Mouse (Mus musculus) lung, adult 18-20 months (tissue): ENCODE results near the gene Trcg1.

Source experiments
- DNase-seq, 2 experiments: peaks; one replicate each; pipeline ENCODE4 v3.0.0; 2022; ENCODE audit warnings: mixed read lengths in 2 of 2

The Trcg1 gene

GRCm38 (mm10) chr9:57262795-57263684 is 26.7 kb downstream of the Trcg1 start:
- DNase-seq: no peak

GRCm38 (mm10) chr9:57265125-57265524 is 28.8 kb downstream of the Trcg1 start:
- no peak for DNase-seq

- no peak for DNase-seq
Measured at GRCm38 (mm10) chr9:57267421-57267820, 31.1 kb downstream of the Trcg1 start.

- no peak for DNase-seq
Measured at GRCm38 (mm10) chr9:57268078-57268477, 31.7 kb downstream of the Trcg1 start.

GRCm38 (mm10) chr9:57268575-57268974 is 32.2 kb downstream of the Trcg1 start:
- no peak for DNase-seq

- DNase-seq: no peak
Measured at GRCm38 (mm10) chr9:57269384-57269783, 33.0 kb downstream of the Trcg1 start.

GRCm38 (mm10) chr9:57270399-57270798 is 34.0 kb downstream of the Trcg1 start:
- DNase-seq: no peak

- DNase-seq: no peak
Measured at GRCm38 (mm10) chr9:57271081-57271480, 34.7 kb downstream of the Trcg1 start.

GRCm38 (mm10) chr9:57271837-57272562 is 35.6 kb downstream of the Trcg1 start:
- no peak for DNase-seq

- no peak for DNase-seq
Measured at GRCm38 (mm10) chr9:57272902-57273804, 36.8 kb downstream of the Trcg1 start.

- no peak for DNase-seq
Measured at GRCm38 (mm10) chr9:57273805-57274494, 37.6 kb downstream of the Trcg1 start.

- DNase-seq: no peak
Measured at GRCm38 (mm10) chr9:57276311-57276710, 40.0 kb downstream of the Trcg1 start.

GRCm38 (mm10) chr9:57278268-57278667 is 41.9 kb downstream of the Trcg1 start:
- DNase-seq: no peak

GRCm38 (mm10) chr9:57279441-57279840 is 43.1 kb downstream of the Trcg1 start:
- DNase-seq: no peak

GRCm38 (mm10) chr9:57281549-57281948 is 45.2 kb downstream of the Trcg1 start:
- DNase-seq: no peak

GRCm38 (mm10) chr9:57282686-57283085 is 46.3 kb downstream of the Trcg1 start:
- no peak for DNase-seq

GRCm38 (mm10) chr9:57283311-57283710 is 47.0 kb downstream of the Trcg1 start:
- peak in 1 of 2 experiments; percentile 37 for DNase-seq

- no peak for DNase-seq
Measured at GRCm38 (mm10) chr9:57287183-57287582, 50.8 kb downstream of the Trcg1 start.

GRCm38 (mm10) chr9:57294905-57295304 is 58.5 kb downstream of the Trcg1 start:
- DNase-seq: no peak

GRCm38 (mm10) chr9:57295666-57296065 is 59.3 kb downstream of the Trcg1 start:
- DNase-seq: peak in 1 of 2 experiments; percentile 45

GRCm38 (mm10) chr9:57296277-57296676 is 59.9 kb downstream of the Trcg1 start:
- DNase-seq: no peak

- DNase-seq: no peak
Measured at GRCm38 (mm10) chr9:57297938-57298337, 61.6 kb downstream of the Trcg1 start.
